Mouse (Mus musculus): ENCODE data around the gene Fstl4. TPM values are rescaled to one million over a fixed set of nuclear protein-coding genes. Genes with fewer than 3 reads are reported as not detected.

The Fstl4 gene
- total and polyA plus RNA-seq, 2 experiments from 2014 or later: 10.9 to 11.3 TPM

- ATAC-seq (0 out of 2 replicates have a peak, but pooled peaks have one; percentile 39), DNase-seq (ENCODE audit: low spot score) (no peak)
- H3K36me3 ChIP-seq (ENCODE audit: insufficient read depth, low read length): no peaks in the 10 kb centered on the region
- H3K27me3 ChIP-seq (ENCODE audit: insufficient read depth, low read length): no peaks in the 10 kb centered on the region
- 28% methylated on average over 23 of the region's 23 CpGs for WGBS
- H3K4me1 ChIP-seq (ENCODE audit: insufficient read depth, low read length): peaks cover 11% of the 10 kb centered on the region; the same call in 1 of the 2 replicates
- no peak for TF ChIP-seq CTCF (IDR thresholded peaks at IDR 0.05; ENCODE audit: low read depth)
- no peak overlapping the region for H3K4me3 ChIP-seq (ENCODE audit: low read length)
- H3K9ac ChIP-seq (replicated peaks; ENCODE audit: low read length): 0 out of 2 replicates have a peak overlapping the region, but pooled peaks have one; percentile 13
- H3K9me3 ChIP-seq (ENCODE audit: low read length): no peaks in the 10 kb centered on the region
- peak overlapping the region; percentile 36 for H3K4me2 ChIP-seq (ENCODE audit: low read depth, low read length)
- H3K27ac ChIP-seq: no peak overlapping the region
These were observed 368.1 kb downstream of the Fstl4 start for GRCm38 (mm10) chr11:53132406-53133035.

GRCm38 (mm10) chr11:53136371-53136770 is 371.9 kb downstream of the Fstl4 start:
- Histone ChIP-seq H3K9ac (replicated peaks; ENCODE audit: low read length) (no peak overlapping the region), H3K4me3 (ENCODE audit: low read length) (no peak overlapping the region), H3K9me3 (ENCODE audit: low read length) (no peaks in the 10 kb centered on the region), H3K27me3 (ENCODE audit: insufficient read depth, low read length) (no peaks in the 10 kb centered on the region), H3K4me1 (ENCODE audit: insufficient read depth, low read length) (peaks cover 11% of the 10 kb centered on the region; the same call in 1 of the 2 replicates), H3K27ac (no peak overlapping the region), H3K36me3 (ENCODE audit: insufficient read depth, low read length) (no peaks in the 10 kb centered on the region), H3K4me2 (ENCODE audit: low read depth, low read length) (no peak overlapping the region)
- DNase-seq (ENCODE audit: low spot score): no peak
- 67% methylated on average over 11 of the region's 11 CpGs for WGBS
- no peak for TF ChIP-seq CTCF (IDR thresholded peaks at IDR 0.05; ENCODE audit: low read depth)
- no peak for ATAC-seq

GRCm38 (mm10) chr11:53137381-53137780 is 372.9 kb downstream of the Fstl4 start:
- Histone ChIP-seq H3K4me1 (ENCODE audit: insufficient read depth, low read length) (peaks cover 6% of the 10 kb centered on the region; the same call in 1 of the 2 replicates), H3K9ac (replicated peaks; ENCODE audit: low read length) (no peak overlapping the region), H3K4me2 (ENCODE audit: low read depth, low read length) (no peak overlapping the region), H3K4me3 (ENCODE audit: low read length) (no peak overlapping the region), H3K27ac (no peak overlapping the region), H3K27me3 (ENCODE audit: insufficient read depth, low read length) (no peaks in the 10 kb centered on the region), H3K36me3 (ENCODE audit: insufficient read depth, low read length) (no peaks in the 10 kb centered on the region), H3K9me3 (ENCODE audit: low read length) (no peaks in the 10 kb centered on the region)
- no peak for DNase-seq (ENCODE audit: low spot score)
- no peak for ATAC-seq
- 57% methylated on average over 8 of the region's 8 CpGs for WGBS
- no peak; the same call in 1 of the 2 replicates for TF ChIP-seq CTCF (IDR thresholded peaks at IDR 0.05; ENCODE audit: low read depth)

GRCm38 (mm10) chr11:53138212-53138611 is 373.8 kb downstream of the Fstl4 start:
- TF ChIP-seq CTCF (IDR thresholded peaks at IDR 0.05; ENCODE audit: low read depth): no peak
- 88% methylated on average over 6 of the region's 6 CpGs for WGBS
- Histone ChIP-seq H3K4me3 (ENCODE audit: low read length) (no peak overlapping the region), H3K4me1 (ENCODE audit: insufficient read depth, low read length) (no peaks in the 10 kb centered on the region), H3K27me3 (ENCODE audit: insufficient read depth, low read length) (no peaks in the 10 kb centered on the region), H3K9ac (replicated peaks; ENCODE audit: low read length) (no peak overlapping the region), H3K9me3 (ENCODE audit: low read length) (no peaks in the 10 kb centered on the region), H3K27ac (no peak overlapping the region), H3K36me3 (ENCODE audit: insufficient read depth, low read length) (no peaks in the 10 kb centered on the region), H3K4me2 (ENCODE audit: low read depth, low read length) (no peak overlapping the region)
- ATAC-seq: no peak
- no peak for DNase-seq (ENCODE audit: low spot score)

- no peak overlapping the region for H3K4me3 ChIP-seq (ENCODE audit: low read length)
- no peaks in the 10 kb centered on the region for H3K4me1 ChIP-seq (ENCODE audit: insufficient read depth, low read length)
- no peaks in the 10 kb centered on the region for H3K36me3 ChIP-seq (ENCODE audit: insufficient read depth, low read length)
- H3K4me2 ChIP-seq (ENCODE audit: low read depth, low read length): no peak overlapping the region
- H3K9me3 ChIP-seq (ENCODE audit: low read length): no peaks in the 10 kb centered on the region
- H3K27ac ChIP-seq: no peak overlapping the region
- H3K9ac ChIP-seq (replicated peaks; ENCODE audit: low read length): no peak overlapping the region
- 85% methylated on average over 3 of the region's 3 CpGs for WGBS
- peak; percentile 24; the same call in 1 of the 2 replicates for ATAC-seq
- H3K27me3 ChIP-seq (ENCODE audit: insufficient read depth, low read length): no peaks in the 10 kb centered on the region
- peak; percentile 61 for DNase-seq (ENCODE audit: low spot score)
- TF ChIP-seq CTCF (IDR thresholded peaks at IDR 0.05; ENCODE audit: low read depth): peak; percentile 64
These were observed 375.2 kb downstream of the Fstl4 start for GRCm38 (mm10) chr11:53139666-53140065.

- no peak for TF ChIP-seq CTCF (IDR thresholded peaks at IDR 0.05; ENCODE audit: low read depth)
- no peak for DNase-seq (ENCODE audit: low spot score)
These were observed 375.8 kb downstream of the Fstl4 start for GRCm38 (mm10) chr11:53140196-53140595.

More at GRCm38 (mm10) chr11:53140196-53140595, 375.8 kb downstream of the Fstl4 start:
- H3K9me3 ChIP-seq (ENCODE audit: low read length): no peaks in the 10 kb centered on the region
- H3K4me1 ChIP-seq (ENCODE audit: insufficient read depth, low read length): no peaks in the 10 kb centered on the region
- H3K27ac ChIP-seq: no peak overlapping the region
- no peak overlapping the region for H3K4me2 ChIP-seq (ENCODE audit: low read depth, low read length)
- H3K9ac ChIP-seq (replicated peaks; ENCODE audit: low read length): no peak overlapping the region
- ATAC-seq: no peak
- H3K27me3 ChIP-seq (ENCODE audit: insufficient read depth, low read length): no peaks in the 10 kb centered on the region
- H3K4me3 ChIP-seq (ENCODE audit: low read length): no peak overlapping the region
- H3K36me3 ChIP-seq (ENCODE audit: insufficient read depth, low read length): no peaks in the 10 kb centered on the region
- 70% methylated on average over 8 of the region's 8 CpGs for WGBS
